ENCODE assay signal across 13 mouse cellular contexts in genomic region chr9:75171721-75172120, GRCm38 (mm10).
"Had no signal": no experiment of that assay in that cellular context is flagged by ENCODE, and none has a peak within 500 bp of the region (broad histone marks: within the 10 kb centered on the region; RNA-seq: fewer than 3 reads in every experiment).

No protein-coding gene starts in this region.

- DNase-seq: gastrocnemius, adult 2 months; gastrocnemius, postnatal 10 days; gastrocnemius, postnatal 25 days; heart, adult 18-20 months; heart, postnatal 10 days; heart, postnatal 4 days; kidney, adult 18-20 months; kidney, adult 8-10 months; kidney, postnatal 10 days; kidney, postnatal 25 days; kidney, postnatal 4 days; liver; liver, embryonic 13.5 days had no signal
